Mouse (Mus musculus) G1E (cell line): ENCODE measurements around the gene Apol6. TPM values are rescaled to one million over a fixed set of nuclear protein-coding genes. Genes with fewer than 3 reads are reported as not detected.

Source experiments
- ATAC-seq: 2 replicates; pipeline ENCODE4 v1.8.0; 2016; ENCODE audit warnings: mild to moderate bottlenecking; ENCODE audit not compliant: insufficient number of reproducible peaks, poor library complexity, low FRiP score, severe bottlenecking; ENCODE audit errors: extremely low read depth
- DNase-seq: peaks from one replicate; pipeline ENCODE4 v3.0.0; 2012; ENCODE audit warnings: low spot score
- H3K27me3 ChIP-seq: 2 replicates; pipeline ENCODE4 v1.6.1; 2012; ENCODE audit warnings: mild to moderate bottlenecking, low read length, inconsistent platforms; ENCODE audit not compliant: insufficient read depth
- H3K36me3 ChIP-seq: replicated peaks from 2 replicates; pipeline ENCODE3; 2012; ENCODE audit warnings: mild to moderate bottlenecking, inconsistent platforms
- H3K4me1 ChIP-seq: 2 replicates; pipeline ENCODE4 v1.6.1; 2012; ENCODE audit warnings: low read depth, low read length, inconsistent platforms, mixed read lengths; ENCODE audit not compliant: insufficient read depth
- H3K4me3 ChIP-seq: 2 replicates; pipeline ENCODE4 v1.5.1; 2012; ENCODE audit warnings: low read depth, mild to moderate bottlenecking, inconsistent platforms, low read length, moderate library complexity, mixed read lengths
- H3K9me3 ChIP-seq: replicated peaks from 2 replicates; pipeline ENCODE4 v1.6.1; 2012; ENCODE audit warnings: inconsistent platforms
- CTCF ChIP-seq: IDR thresholded peaks from 2 replicates; pipeline ENCODE4 v1.5.1; 2012; ENCODE audit warnings: low read depth, low read length, inconsistent platforms, mixed read lengths
- GATA1 ChIP-seq: IDR thresholded peaks from 2 replicates; pipeline ENCODE4 v1.6.1; 2012; ENCODE audit warnings: borderline replicate concordance, low read length, inconsistent platforms, mixed read lengths
- GATA2 ChIP-seq: IDR thresholded peaks from 2 replicates; pipeline ENCODE4 v1.6.1; 2012; ENCODE audit warnings: low read depth, low read length, inconsistent platforms, borderline replicate concordance
- POLR2AphosphoS5 ChIP-seq: IDR thresholded peaks from 2 replicates; pipeline ENCODE4 v1.6.1; 2012; ENCODE audit warnings: low read depth, low read length, inconsistent platforms; ENCODE audit not compliant: insufficient replicate concordance
- TAL1 ChIP-seq: conservative IDR thresholded peaks from 2 replicates; pipeline ENCODE4 v1.6.1; 2012; ENCODE audit warnings: low read depth, low read length, inconsistent platforms, mixed read lengths
- polyA plus RNA-seq: library from polyadenylated mRNA; stranded (reverse); fragments of >175 nt; gene quantifications from 2 replicates; pipeline ENCODE4 v1.2.3, GENCODE M21; 2012
- total RNA-seq, 2 experiments: library from RNA; stranded (forward) in 1 of 2; stranded (reverse) in 1 of 2; fragments of 200-1000 nt in 1 of 2; fragments of >200 nt in 1 of 2; fragmentation: Nextera tagmentation in 1 of 2; gene quantifications; 2 replicates each; pipeline ENCODE4 v1.2.3; 2014 to 2017

The Apol6 gene
- total and polyA plus RNA-seq, 3 experiments: 0.22 TPM; not detected in 2

- TF ChIP-seq POLR2AphosphoS5 (no peak), TAL1 (no peak), GATA1 (no peak), CTCF (no peak), GATA2 (no peak)
- no peaks in the 10 kb centered on the region for H3K36me3 ChIP-seq
- no peaks in the 10 kb centered on the region; the same call in 1 of the 2 replicates for H3K4me1 ChIP-seq
- H3K27me3 ChIP-seq: peaks cover 34% of the 10 kb centered on the region
- ATAC-seq: no peak
- no peaks in the 10 kb centered on the region for H3K9me3 ChIP-seq
- H3K4me3 ChIP-seq: no peak overlapping the region
- DNase-seq: no peak
Observed at GRCm38 (mm10) chr15:77027675-77028074, 16.9 kb upstream of the Apol6 start.

GRCm38 (mm10) chr15:77029331-77029991 is 15.1 kb upstream of the Apol6 start:
- TF ChIP-seq CTCF: peak; percentile 94
- no peak for TF ChIP-seq GATA2
- no peak for TF ChIP-seq TAL1
- TF ChIP-seq POLR2AphosphoS5: no peak
- no peak for TF ChIP-seq GATA1
- H3K9me3 ChIP-seq: no peaks in the 10 kb centered on the region
- no peak for ATAC-seq
- no peak overlapping the region for H3K4me3 ChIP-seq
- DNase-seq: peak; percentile 55
- peaks cover 29% of the 10 kb centered on the region for H3K27me3 ChIP-seq
- H3K4me1 ChIP-seq: no peaks in the 10 kb centered on the region; the same call in 1 of the 2 replicates
- no peaks in the 10 kb centered on the region for H3K36me3 ChIP-seq

- no peaks in the 10 kb centered on the region; the same call in 1 of the 2 replicates for H3K4me1 ChIP-seq
- no peak overlapping the region for H3K4me3 ChIP-seq
- DNase-seq (no peak), ATAC-seq (no peak)
- peaks cover 25% of the 10 kb centered on the region for H3K27me3 ChIP-seq
- H3K9me3 ChIP-seq: no peaks in the 10 kb centered on the region
- H3K36me3 ChIP-seq: no peaks in the 10 kb centered on the region
- TF ChIP-seq TAL1: no peak
Observed at GRCm38 (mm10) chr15:77031271-77031670, 13.3 kb upstream of the Apol6 start.

GRCm38 (mm10) chr15:77034526-77034925 is 10.0 kb upstream of the Apol6 start:
- no peak for TF ChIP-seq TAL1
- Histone ChIP-seq H3K9me3 (no peaks in the 10 kb centered on the region), H3K36me3 (no peaks in the 10 kb centered on the region), H3K27me3 (peaks cover 38% of the 10 kb centered on the region), H3K4me1 (no peaks in the 10 kb centered on the region), H3K4me3 (no peak overlapping the region)
- ATAC-seq (no peak), DNase-seq (no peak)

- ATAC-seq (no peak), DNase-seq (no peak)
Observed at GRCm38 (mm10) chr15:77035643-77036042, 8.9 kb upstream of the Apol6 start.

GRCm38 (mm10) chr15:77036320-77036988 is 8.1 kb upstream of the Apol6 start:
- Histone ChIP-seq H3K36me3 (no peaks in the 10 kb centered on the region), H3K9me3 (no peaks in the 10 kb centered on the region), H3K4me1 (peaks cover 10% of the 10 kb centered on the region), H3K4me3 (no peak overlapping the region), H3K27me3 (peaks cover 36% of the 10 kb centered on the region)
- no peak for ATAC-seq
- TF ChIP-seq POLR2AphosphoS5 (no peak), TAL1 (no peak), CTCF (no peak), GATA1 (no peak), GATA2 (no peak)
- DNase-seq: no peak

More at GRCm38 (mm10) chr15:77035643-77036042, 8.9 kb upstream of the Apol6 start:
- H3K27me3 ChIP-seq: peaks cover 37% of the 10 kb centered on the region
- H3K4me3 ChIP-seq: no peak overlapping the region
- no peaks in the 10 kb centered on the region for H3K9me3 ChIP-seq
- peaks cover 7% of the 10 kb centered on the region; the same call in 1 of the 2 replicates for H3K4me1 ChIP-seq
- no peaks in the 10 kb centered on the region for H3K36me3 ChIP-seq
- TF ChIP-seq GATA1 (no peak), POLR2AphosphoS5 (no peak)

- ATAC-seq (no peak), DNase-seq (no peak)
- Histone ChIP-seq H3K9me3 (no peaks in the 10 kb centered on the region), H3K36me3 (no peaks in the 10 kb centered on the region), H3K4me1 (peaks cover 10% of the 10 kb centered on the region), H3K4me3 (no peak overlapping the region), H3K27me3 (peaks cover 36% of the 10 kb centered on the region)
- TF ChIP-seq GATA2 (no peak), TAL1 (no peak), CTCF (no peak), GATA1 (no peak), POLR2AphosphoS5 (no peak)
Observed at GRCm38 (mm10) chr15:77036989-77037277, 7.6 kb upstream of the Apol6 start.
